24 mouse cellular contexts compared by ENCODE assay signal in genomic region chr2:174867397-174867796, GRCm38 (mm10).
DNase-seq lines count a peak whose midpoint lies in the region; ATAC-seq and TF ChIP-seq lines count a peak whose summit lies in the region.
"Had no signal": no experiment of that assay in that cellular context is flagged by ENCODE, and none has a peak within 500 bp of the region (broad histone marks: within the 10 kb centered on the region; RNA-seq: fewer than 3 reads in every experiment).

No protein-coding gene starts in this region.

- H3K36me3 ChIP-seq in intestine, embryonic 14.5 days (ENCODE audit: control insufficient read depth, insufficient read depth, low read length) = no peaks in the 10 kb centered on the region
- no peaks in the 10 kb centered on the region for H3K36me3 ChIP-seq in intestine, postnatal 0 days (ENCODE audit: control insufficient read depth, insufficient read depth)
- no peaks in the 10 kb centered on the region for H3K36me3 ChIP-seq in embryonic facial prominence, embryonic 10.5 days (replicated peaks)
- no peaks in the 10 kb centered on the region for H3K36me3 ChIP-seq in limb, embryonic 10.5 days
- no peaks in the 10 kb centered on the region for H3K36me3 ChIP-seq in limb, embryonic 14.5 days (ENCODE audit: control insufficient read depth, insufficient read depth, low read length)
- H3K36me3 ChIP-seq: heart, embryonic 10.5 days; hindbrain, embryonic 12.5 days; hindbrain, embryonic 15.5 days had no signal

- ATAC-seq in intestine, embryonic 14.5 days (replicated peaks; ENCODE audit: low FRiP score, low TSS enrichment, low read depth) = 0 out of 2 replicates have a peak, but pooled peaks have one; percentile 26
- ATAC-seq in intestine, postnatal 0 days = no peak
- no peak for ATAC-seq in limb, embryonic 14.5 days (ENCODE audit: low FRiP score, low read depth)
- ATAC-seq: activated CD4-positive, CD25-positive, alpha-beta regulatory T cell, adult 4 months; forebrain, embryonic 13.5 days; forebrain, embryonic 16.5 days had no signal

- 0 out of 2 replicates have a peak overlapping the region, but pooled peaks have one; percentile 5 for H3K27ac ChIP-seq in intestine, embryonic 14.5 days (ENCODE audit: low read depth)
- H3K27ac ChIP-seq in intestine, postnatal 0 days (ENCODE audit: low read depth, low read length) = no peak overlapping the region
- H3K27ac ChIP-seq in embryonic facial prominence, embryonic 10.5 days (replicated peaks) = peak overlapping the region; percentile 82; the same call in 1 of the 2 replicates
- H3K27ac ChIP-seq in limb, embryonic 10.5 days = peak overlapping the region; percentile 19; the same call in 1 of the 2 replicates
- no peak overlapping the region for H3K27ac ChIP-seq in limb, embryonic 14.5 days (replicated peaks; ENCODE audit: low read depth, low read length)
- H3K27ac ChIP-seq: forebrain, embryonic 13.5 days; heart, adult 2 months; hindbrain, embryonic 12.5 days; hindbrain, embryonic 15.5 days had no signal

- peaks cover 21% of the 10 kb centered on the region; the same call in 1 of the 2 replicates for H3K4me1 ChIP-seq in intestine, embryonic 14.5 days (replicated peaks; ENCODE audit: control insufficient read depth, insufficient read depth, low read length)
- no peaks in the 10 kb centered on the region for H3K4me1 ChIP-seq in intestine, postnatal 0 days (replicated peaks; ENCODE audit: control insufficient read depth, insufficient read depth, low read length)
- peaks cover 76% of the 10 kb centered on the region for H3K4me1 ChIP-seq in embryonic facial prominence, embryonic 10.5 days
- peaks cover 73% of the 10 kb centered on the region for H3K4me1 ChIP-seq in limb, embryonic 10.5 days
- H3K4me1 ChIP-seq in limb, embryonic 14.5 days (ENCODE audit: control insufficient read depth, insufficient read depth, low read length) = peaks cover 61% of the 10 kb centered on the region

- H3K9ac ChIP-seq in intestine, embryonic 14.5 days (ENCODE audit: low read length) = no peak overlapping the region
- no peak overlapping the region for H3K9ac ChIP-seq in intestine, postnatal 0 days (ENCODE audit: low read depth, low read length)
- no peak overlapping the region for H3K9ac ChIP-seq in limb, embryonic 14.5 days (ENCODE audit: low read depth, low read length, severe bottlenecking)
- H3K9ac ChIP-seq: forebrain, embryonic 13.5 days; hindbrain, embryonic 12.5 days; hindbrain, embryonic 15.5 days had no signal

- intact Hi-C loops in left cerebral cortex, postnatal 14 days (cut with DNase I) = no loop called here
- intact Hi-C loops in gastrocnemius, postnatal 36 days (cut with DNase I) = no loop called here

- no peaks in the 10 kb centered on the region for H3K27me3 ChIP-seq in intestine, embryonic 14.5 days (replicated peaks; ENCODE audit: control insufficient read depth, insufficient read depth, low read length)
- no peaks in the 10 kb centered on the region for H3K27me3 ChIP-seq in intestine, postnatal 0 days (replicated peaks; ENCODE audit: control insufficient read depth, insufficient read depth, low read length)
- no peaks in the 10 kb centered on the region for H3K27me3 ChIP-seq in embryonic facial prominence, embryonic 10.5 days (replicated peaks; ENCODE audit: low read depth, poor library complexity, severe bottlenecking)
- no peaks in the 10 kb centered on the region for H3K27me3 ChIP-seq in limb, embryonic 10.5 days (ENCODE audit: low read depth, poor library complexity, severe bottlenecking)
- no peaks in the 10 kb centered on the region for H3K27me3 ChIP-seq in limb, embryonic 14.5 days (ENCODE audit: control insufficient read depth, insufficient read depth, low read length)
- H3K27me3 ChIP-seq: forebrain, embryonic 13.5 days; hindbrain, embryonic 12.5 days; hindbrain, embryonic 15.5 days had no signal

- DNase-seq in intestine, embryonic 14.5 days (ENCODE audit: low spot score) = no peak
- DNase-seq in embryonic facial prominence, embryonic 10.5 days (ENCODE audit: low spot score) = no peak
- DNase-seq in limb, embryonic 10.5 days (ENCODE audit: low spot score) = no peak
- peak; percentile 65 for DNase-seq in limb, embryonic 14.5 days (ENCODE audit: low spot score)
- no peak for DNase-seq in left cerebral cortex, postnatal 14 days (ENCODE audit: low spot score in 2 of 2)
- DNase-seq in frontal cortex, adult 2 months (ENCODE audit: extremely low spot score in 1 of 2, low spot score in 1 of 2) = no peak
- no peak for DNase-seq in gastrocnemius, postnatal 36 days
- DNase-seq: adrenal gland, adult 8-10 months; adrenal gland, postnatal 25 days; cerebellum, adult 11-12 months; cerebellum, adult 8-10 months; cerebellum, postnatal 10 days; cerebellum, postnatal 36 days; embryo, embryonic 11 days; gastrocnemius, postnatal 25 days; heart, adult 2 months had no signal

- H3K4me3 ChIP-seq in intestine, embryonic 14.5 days (ENCODE audit: low read depth, low read length) = no peak overlapping the region
- no peak overlapping the region for H3K4me3 ChIP-seq in intestine, postnatal 0 days (ENCODE audit: low read depth, low read length)
- no peak overlapping the region for H3K4me3 ChIP-seq in embryonic facial prominence, embryonic 10.5 days
- no peak overlapping the region for H3K4me3 ChIP-seq in limb, embryonic 10.5 days
- no peak overlapping the region for H3K4me3 ChIP-seq in limb, embryonic 14.5 days (replicated peaks; ENCODE audit: low read length)
- H3K4me3 ChIP-seq: erythroblast, embryonic 14.5 days; forebrain, embryonic 13.5 days; heart, adult 2 months; heart, embryonic 10.5 days; hindbrain, embryonic 12.5 days; hindbrain, embryonic 15.5 days had no signal

- no peaks in the 10 kb centered on the region for H3K9me3 ChIP-seq in intestine, embryonic 14.5 days (ENCODE audit: control insufficient read depth, low read length)
- H3K9me3 ChIP-seq in intestine, postnatal 0 days (ENCODE audit: control insufficient read depth) = no peaks in the 10 kb centered on the region
- H3K9me3 ChIP-seq in embryonic facial prominence, embryonic 10.5 days = no peaks in the 10 kb centered on the region
- no peaks in the 10 kb centered on the region for H3K9me3 ChIP-seq in limb, embryonic 10.5 days (replicated peaks)
- H3K9me3 ChIP-seq in limb, embryonic 14.5 days (ENCODE audit: control insufficient read depth, low read length) = no peaks in the 10 kb centered on the region
- H3K9me3 ChIP-seq: forebrain, embryonic 13.5 days; heart, embryonic 10.5 days; hindbrain, embryonic 12.5 days; hindbrain, embryonic 15.5 days had no signal

- H3K4me2 ChIP-seq in intestine, embryonic 14.5 days (ENCODE audit: low read length) = no peak overlapping the region
- H3K4me2 ChIP-seq in intestine, postnatal 0 days (replicated peaks; ENCODE audit: low read depth) = no peak overlapping the region
- no peak overlapping the region for H3K4me2 ChIP-seq in limb, embryonic 14.5 days (replicated peaks; ENCODE audit: low read depth, low read length, severe bottlenecking)
- H3K4me2 ChIP-seq: forebrain, embryonic 13.5 days; hindbrain, embryonic 12.5 days; hindbrain, embryonic 15.5 days had no signal

- WGBS in intestine, embryonic 14.5 days = 33% methylated on average over 5 of the region's 5 CpGs
- 50% methylated on average over 5 of the region's 5 CpGs for WGBS in intestine, postnatal 0 days
- 51% methylated on average over 5 of the region's 5 CpGs for WGBS in embryonic facial prominence, embryonic 10.5 days
- WGBS in limb, embryonic 10.5 days = 46% methylated on average over 5 of the region's 5 CpGs
- whole genome bisulfite sequencing in limb, embryonic 14.5 days = 33% methylated on average over 5 of the region's 5 CpGs

- no peak for TF ChIP-seq POLR2A in limb, embryonic 14.5 days (IDR thresholded peaks at IDR 0.05; ENCODE audit: borderline replicate concordance, extremely low read depth, insufficient read depth, insufficient read length)

- no peak for TF ChIP-seq CTCF in intestine, postnatal 0 days (IDR thresholded peaks at IDR 0.05; ENCODE audit: low read depth)

Comparison
In these comparisons a context has a peak if more than half of its experiments do, and no peak if none do; other contexts are left out.
1. H3K27ac ChIP-seq: peak in intestine, embryonic 14.5 days (single experiment), embryonic facial prominence, embryonic 10.5 days (single experiment) and limb, embryonic 10.5 days (single experiment); none in intestine, postnatal 0 days (single experiment) and limb, embryonic 14.5 days (single experiment).